Mouse (Mus musculus) embryo, embryonic 10 days (tissue): Measurements from ENCODE around the gene Olfr430.
"Not testable (repeated sequence)": the region's sequence is repeated elsewhere in the genome, so short reads cannot be mapped to it uniquely, and the experiment has no call there.

ENCODE experiments used
- DNase-seq: peaks from one replicate; pipeline ENCODE4 v3.0.0-alpha.2; 2015; ENCODE audit warnings: low spot score

Gene Olfr430

GRCm38 (mm10) chr1:174066305-174066704 lies at the start of gene Olfr430:
Olfr430 (plus strand) TSS chr1:174066605.
- no peak for DNase-seq

GRCm38 (mm10) chr1:174031698-174032097 lies 34.7 kb upstream of the Olfr430 start, which contains the start of gene Ifi205:
Ifi205 (minus strand) TSS chr1:174031810.
- DNase-seq, result no peak

- DNase-seq, result no peak
These were observed 30.6 kb upstream of the Olfr430 start for GRCm38 (mm10) chr1:174035841-174036240.

- DNase-seq, result no peak
These were observed 27.9 kb upstream of the Olfr430 start for GRCm38 (mm10) chr1:174038480-174038879.

- DNase-seq, result no peak
These were observed 25.8 kb upstream of the Olfr430 start, which contains the start of gene Olfr433 for GRCm38 (mm10) chr1:174040523-174041177. Olfr433 (plus strand) TSS chr1:174040705.

GRCm38 (mm10) chr1:174042091-174042884 lies 24.1 kb upstream of the Olfr430 start:
- not testable (repeated sequence) for DNase-seq

GRCm38 (mm10) chr1:174044431-174044830 lies 22.0 kb upstream of the Olfr430 start:
- DNase-seq, result no peak

GRCm38 (mm10) chr1:174048227-174048626 lies 18.2 kb upstream of the Olfr430 start:
- not testable (repeated sequence) for DNase-seq

GRCm38 (mm10) chr1:174048893-174049292 lies 17.5 kb upstream of the Olfr430 start, which contains the start of gene Olfr432:
Olfr432 (plus strand) TSS chr1:174049205.
- no peak for DNase-seq

GRCm38 (mm10) chr1:174049357-174049756 lies 17.0 kb upstream of the Olfr430 start:
- not testable (repeated sequence) for DNase-seq

GRCm38 (mm10) chr1:174050532-174050931 lies 15.9 kb upstream of the Olfr430 start:
- no peak for DNase-seq

GRCm38 (mm10) chr1:174051515-174051914 lies 14.9 kb upstream of the Olfr430 start:
- DNase-seq, result no peak

GRCm38 (mm10) chr1:174051931-174052536 lies 14.4 kb upstream of the Olfr430 start:
- no peak for DNase-seq

- no peak for DNase-seq
These were observed 13.4 kb upstream of the Olfr430 start for GRCm38 (mm10) chr1:174052981-174053380.

GRCm38 (mm10) chr1:174055248-174055647 lies 11.2 kb upstream of the Olfr430 start:
- DNase-seq, result no peak

GRCm38 (mm10) chr1:174084031-174084430 lies 17.6 kb downstream of the Olfr430 start, which contains the start of gene Olfr429:
Olfr429 (plus strand) TSS chr1:174084331.
- no peak for DNase-seq

GRCm38 (mm10) chr1:174096591-174096990 lies 30.2 kb downstream of the Olfr430 start, which contains the start of gene Olfr427:
Olfr427 (plus strand) TSS chr1:174096891.
- no peak for DNase-seq

- DNase-seq, result no peak
These were observed 37.3 kb downstream of the Olfr430 start for GRCm38 (mm10) chr1:174103735-174104134.

GRCm38 (mm10) chr1:174121062-174121461 lies 54.7 kb downstream of the Olfr430 start, which contains the start of gene Olfr231:
Olfr231 (minus strand) TSS chr1:174121162.
- no peak for DNase-seq
